Mouse (Mus musculus): ENCODE results near the gene Efcab7. TPM values are rescaled to one million over a fixed set of nuclear protein-coding genes. Genes with fewer than 3 reads are reported as not detected.
A peak's percentile ranks its signal among the peaks of the same experiment; 100 is the strongest.

Efcab7 gene
- polyA plus RNA-seq, 1 experiment from 2014 or later: 23.4 TPM

GRCm38 (mm10) chr4:99926380-99926779 lies 97.4 kb downstream of the Efcab7 start:
- ATAC-seq (ENCODE audit: low read depth) (no peak), DNase-seq (ENCODE audit: low spot score) (no peak)
- Histone ChIP-seq H3K4me3 (ENCODE audit: low read depth, low read length) (no peak overlapping the region), H3K36me3 (ENCODE audit: control insufficient read depth, insufficient read depth, low read length) (no peaks in the 10 kb centered on the region), H3K27me3 (replicated peaks; ENCODE audit: control insufficient read depth, insufficient read depth, low read length) (no peaks in the 10 kb centered on the region), H3K27ac (replicated peaks; ENCODE audit: low read depth, low read length) (no peak overlapping the region), H3K9ac (ENCODE audit: low read depth, low read length) (no peak overlapping the region), H3K9me3 (ENCODE audit: control insufficient read depth, low read length) (no peaks in the 10 kb centered on the region), H3K4me2 (ENCODE audit: low read depth, low read length) (no peak overlapping the region), H3K4me1 (ENCODE audit: control insufficient read depth, insufficient read depth, low read length) (peaks cover 14% of the 10 kb centered on the region)
- WGBS: 91% methylated on average over 4 of the region's 4 CpGs

- WGBS: 66% methylated on average over 6 of the region's 6 CpGs
- Histone ChIP-seq H3K9me3 (ENCODE audit: control insufficient read depth, low read length) (no peaks in the 10 kb centered on the region), H3K4me3 (ENCODE audit: low read depth, low read length) (no peak overlapping the region), H3K4me1 (ENCODE audit: control insufficient read depth, insufficient read depth, low read length) (peaks cover 14% of the 10 kb centered on the region), H3K9ac (ENCODE audit: low read depth, low read length) (no peak overlapping the region), H3K27me3 (replicated peaks; ENCODE audit: control insufficient read depth, insufficient read depth, low read length) (no peaks in the 10 kb centered on the region), H3K4me2 (ENCODE audit: low read depth, low read length) (no peak overlapping the region; the same call in 1 of the 2 replicates), H3K27ac (replicated peaks; ENCODE audit: low read depth, low read length) (no peak overlapping the region), H3K36me3 (ENCODE audit: control insufficient read depth, insufficient read depth, low read length) (no peaks in the 10 kb centered on the region)
- ATAC-seq (ENCODE audit: low read depth) (no peak), DNase-seq (ENCODE audit: low spot score) (no peak)
Measured at GRCm38 (mm10) chr4:99928521-99928920, 99.5 kb downstream of the Efcab7 start.

GRCm38 (mm10) chr4:99929149-99929612 lies 100.2 kb downstream of the Efcab7 start, which contains the start of gene Pgm1:
TSS of gene Pgm1 (plus strand) at chr4:99929414.
- peak within 1 kb of the TSS; percentile 76 for H3K9ac ChIP-seq (ENCODE audit: low read depth, low read length)
- H3K4me3 ChIP-seq (ENCODE audit: low read depth, low read length): peak within 1 kb of the TSS; percentile 69
- ATAC-seq (ENCODE audit: low read depth) (peak; percentile 81), DNase-seq (ENCODE audit: low spot score) (no peak)
- 4% methylated on average over 21 of the region's 23 CpGs for WGBS
- peak within 1 kb of the TSS; percentile 87 for H3K27ac ChIP-seq (replicated peaks; ENCODE audit: low read depth, low read length)
- peak within 1 kb of the TSS; percentile 96 for H3K4me2 ChIP-seq (ENCODE audit: low read depth, low read length)
- H3K9me3 ChIP-seq (ENCODE audit: control insufficient read depth, low read length): no peaks in the 10 kb centered on the region
- H3K36me3 ChIP-seq (ENCODE audit: control insufficient read depth, insufficient read depth, low read length): no peaks in the 10 kb centered on the region
- no peaks in the 10 kb centered on the region for H3K27me3 ChIP-seq (replicated peaks; ENCODE audit: control insufficient read depth, insufficient read depth, low read length)
- H3K4me1 ChIP-seq (ENCODE audit: control insufficient read depth, insufficient read depth, low read length): peaks cover 14% of the 10 kb centered on the region

GRCm38 (mm10) chr4:99929613-99930517 lies 100.9 kb downstream of the Efcab7 start, which contains the start of gene Itgb3bp:
TSS of gene Itgb3bp (minus strand) at chr4:99929813.
- WGBS: 1% methylated on average over 23 of the region's 57 CpGs
- no peaks in the 10 kb centered on the region for H3K27me3 ChIP-seq (replicated peaks; ENCODE audit: control insufficient read depth, insufficient read depth, low read length)

GRCm38 (mm10) chr4:99930518-99931239 lies 101.7 kb downstream of the Efcab7 start:
- H3K27ac ChIP-seq (replicated peaks; ENCODE audit: low read depth, low read length): peak overlapping the region; percentile 87; the same call in 1 of the 2 replicates

More at GRCm38 (mm10) chr4:99929613-99930517, 100.9 kb downstream of the Efcab7 start, which contains the start of gene Itgb3bp:
- H3K36me3 ChIP-seq (ENCODE audit: control insufficient read depth, insufficient read depth, low read length): no peaks in the 10 kb centered on the region
- peaks cover 14% of the 10 kb centered on the region for H3K4me1 ChIP-seq (ENCODE audit: control insufficient read depth, insufficient read depth, low read length)
- peak within 1 kb of the TSS; percentile 87 for H3K27ac ChIP-seq (replicated peaks; ENCODE audit: low read depth, low read length)
- H3K9me3 ChIP-seq (ENCODE audit: control insufficient read depth, low read length): no peaks in the 10 kb centered on the region
- peak within 1 kb of the TSS; percentile 69 for H3K4me3 ChIP-seq (ENCODE audit: low read depth, low read length)
- H3K4me2 ChIP-seq (ENCODE audit: low read depth, low read length): peak within 1 kb of the TSS; percentile 96
- peak within 1 kb of the TSS; percentile 76 for H3K9ac ChIP-seq (ENCODE audit: low read depth, low read length)
- DNase-seq (ENCODE audit: low spot score) (peak; percentile 89), ATAC-seq (ENCODE audit: low read depth) (peak; percentile 95)

GRCm38 (mm10) chr4:99931240-99931580 lies 102.2 kb downstream of the Efcab7 start:
- Histone ChIP-seq H3K4me1 (ENCODE audit: control insufficient read depth, insufficient read depth, low read length) (peaks cover 14% of the 10 kb centered on the region), H3K9me3 (ENCODE audit: control insufficient read depth, low read length) (no peaks in the 10 kb centered on the region), H3K27ac (replicated peaks; ENCODE audit: low read depth, low read length) (no peak overlapping the region), H3K36me3 (ENCODE audit: control insufficient read depth, insufficient read depth, low read length) (no peaks in the 10 kb centered on the region), H3K9ac (ENCODE audit: low read depth, low read length) (no peak overlapping the region), H3K4me2 (ENCODE audit: low read depth, low read length) (0 out of 2 replicates have a peak overlapping the region, but pooled peaks have one; percentile 96), H3K27me3 (replicated peaks; ENCODE audit: control insufficient read depth, insufficient read depth, low read length) (no peaks in the 10 kb centered on the region), H3K4me3 (ENCODE audit: low read depth, low read length) (no peak overlapping the region)
- 69% methylated on average over 11 of the region's 11 CpGs for WGBS
- ATAC-seq (ENCODE audit: low read depth): no peak
- no peak for DNase-seq (ENCODE audit: low spot score)

More at GRCm38 (mm10) chr4:99930518-99931239, 101.7 kb downstream of the Efcab7 start:
- no peaks in the 10 kb centered on the region for H3K9me3 ChIP-seq (ENCODE audit: control insufficient read depth, low read length)
- H3K4me3 ChIP-seq (ENCODE audit: low read depth, low read length): peak overlapping the region; percentile 69
- 42% methylated on average over 10 of the region's 10 CpGs for WGBS
- DNase-seq (ENCODE audit: low spot score) (peak; percentile 32), ATAC-seq (ENCODE audit: low read depth) (no peak)
- peak overlapping the region; percentile 96 for H3K4me2 ChIP-seq (ENCODE audit: low read depth, low read length)
- H3K27me3 ChIP-seq (replicated peaks; ENCODE audit: control insufficient read depth, insufficient read depth, low read length): no peaks in the 10 kb centered on the region
- H3K4me1 ChIP-seq (ENCODE audit: control insufficient read depth, insufficient read depth, low read length): peaks cover 14% of the 10 kb centered on the region
- H3K36me3 ChIP-seq (ENCODE audit: control insufficient read depth, insufficient read depth, low read length): no peaks in the 10 kb centered on the region
- peak overlapping the region; percentile 76; the same call in 1 of the 2 replicates for H3K9ac ChIP-seq (ENCODE audit: low read depth, low read length)

GRCm38 (mm10) chr4:99931807-99932206 lies 102.8 kb downstream of the Efcab7 start:
- H3K27ac ChIP-seq (replicated peaks; ENCODE audit: low read depth, low read length): no peak overlapping the region
- no peaks in the 10 kb centered on the region for H3K9me3 ChIP-seq (ENCODE audit: control insufficient read depth, low read length)
- H3K27me3 ChIP-seq (replicated peaks; ENCODE audit: control insufficient read depth, insufficient read depth, low read length): no peaks in the 10 kb centered on the region
- H3K4me3 ChIP-seq (ENCODE audit: low read depth, low read length): no peak overlapping the region
- no peak overlapping the region for H3K4me2 ChIP-seq (ENCODE audit: low read depth, low read length)
- ATAC-seq (ENCODE audit: low read depth) (no peak), DNase-seq (ENCODE audit: low spot score) (no peak)
- H3K9ac ChIP-seq (ENCODE audit: low read depth, low read length): no peak overlapping the region
- 69% methylated on average over 4 of the region's 4 CpGs for WGBS
- H3K36me3 ChIP-seq (ENCODE audit: control insufficient read depth, insufficient read depth, low read length): no peaks in the 10 kb centered on the region
- peaks cover 14% of the 10 kb centered on the region for H3K4me1 ChIP-seq (ENCODE audit: control insufficient read depth, insufficient read depth, low read length)

- Histone ChIP-seq H3K27me3 (replicated peaks; ENCODE audit: control insufficient read depth, insufficient read depth, low read length) (no peaks in the 10 kb centered on the region), H3K4me3 (ENCODE audit: low read depth, low read length) (no peak overlapping the region), H3K27ac (replicated peaks; ENCODE audit: low read depth, low read length) (no peak overlapping the region), H3K36me3 (ENCODE audit: control insufficient read depth, insufficient read depth, low read length) (no peaks in the 10 kb centered on the region), H3K4me1 (ENCODE audit: control insufficient read depth, insufficient read depth, low read length) (peaks cover 14% of the 10 kb centered on the region), H3K9ac (ENCODE audit: low read depth, low read length) (no peak overlapping the region), H3K9me3 (ENCODE audit: control insufficient read depth, low read length) (no peaks in the 10 kb centered on the region), H3K4me2 (ENCODE audit: low read depth, low read length) (no peak overlapping the region)
- 78% methylated on average over 7 of the region's 7 CpGs for WGBS
- DNase-seq (ENCODE audit: low spot score) (no peak), ATAC-seq (ENCODE audit: low read depth) (no peak)
Measured at GRCm38 (mm10) chr4:99934859-99935258, 105.9 kb downstream of the Efcab7 start.

Data from embryonic facial prominence, embryonic 14.5 days (tissue).